Mouse (Mus musculus) limb, embryonic 11.5 days (tissue): ENCODE data around the gene Agap1. TPM values are rescaled to one million over a fixed set of nuclear protein-coding genes. Genes with fewer than 3 reads are reported as not detected.

Source experiments
- ATAC-seq: fragments of 200-750 bp; cut with Nextera tagmentation; 2 replicates; pipeline ENCODE4 v1.8.0; 2017; ENCODE audit warnings: low read depth; ENCODE audit not compliant: insufficient number of reproducible peaks, low FRiP score, low TSS enrichment
- DNase-seq: peaks from one replicate; pipeline ENCODE4 v3.0.0-alpha.2; 2015; ENCODE audit warnings: low spot score
- H3K27ac ChIP-seq: fragments of 300-500 bp; sonication (generic); replicated peaks from 2 replicates; pipeline ENCODE4 v1.5.1; 2014; ENCODE audit warnings: low read depth, mild to moderate bottlenecking, low read length
- H3K27me3 ChIP-seq: fragments of 300-500 bp; sonication (generic); 2 replicates; pipeline ENCODE4 v1.6.1; 2014; ENCODE audit warnings: mild to moderate bottlenecking, low read length, mixed read lengths; ENCODE audit not compliant: control insufficient read depth, insufficient read depth
- H3K36me3 ChIP-seq: fragments of 300-500 bp; sonication (generic); 2 replicates; pipeline ENCODE4 v1.6.1; 2014; ENCODE audit warnings: mild to moderate bottlenecking, low read length, moderate library complexity, mixed read lengths; ENCODE audit not compliant: control insufficient read depth, insufficient read depth
- H3K4me1 ChIP-seq: fragments of 300-500 bp; sonication (generic); 2 replicates; pipeline ENCODE4 v1.6.1; 2014; ENCODE audit warnings: low read length, mixed read lengths; ENCODE audit not compliant: control insufficient read depth, insufficient read depth
- H3K4me2 ChIP-seq: fragments of 300-500 bp; sonication (generic); 2 replicates; pipeline ENCODE4 v1.6.1; 2014; ENCODE audit warnings: low read depth, mild to moderate bottlenecking, moderate library complexity; ENCODE audit not compliant: severe bottlenecking
- H3K4me3 ChIP-seq: fragments of 300-500 bp; sonication (generic); 2 replicates; pipeline ENCODE4 v1.5.1; 2014; ENCODE audit warnings: low read depth, low read length
- H3K9ac ChIP-seq: fragments of 300-500 bp; sonication (generic); 2 replicates; pipeline ENCODE4 v1.6.1; 2014; ENCODE audit warnings: mild to moderate bottlenecking, low read length
- H3K9me3 ChIP-seq: fragments of 300-500 bp; sonication (generic); 2 replicates; pipeline ENCODE4 v1.6.1; 2016; ENCODE audit warnings: low read length; ENCODE audit not compliant: control insufficient read depth
- WGBS: fragments of 180-500 bp; shearing (Covaris S2); extraction: QIAGEN DNeasy Blood & Tissue Kit; methylation state at CpG from one replicate; pipeline ENCODE4 v1.1.7; 2014; 5-methylcytosine and 5-hydroxymethylcytosine counted together
- polyA plus RNA-seq: library from polyadenylated mRNA; unstranded; fragments of >200 nt; fragmentation: Nextera tagmentation; extraction: Ambion mirVana; gene quantifications from 2 replicates; pipeline ENCODE4 v1.2.1, GENCODE M21; 2014

Gene Agap1
- polyA plus RNA-seq, 1 experiment from 2014 or later: 14.0 TPM

- H3K27me3 ChIP-seq: no peaks in the 10 kb centered on the region
- H3K27ac ChIP-seq: no peak overlapping the region
- DNase-seq (no peak), ATAC-seq (no peak)
- WGBS: 60% methylated on average over 4 of the region's 4 CpGs
- H3K9me3 ChIP-seq: no peaks in the 10 kb centered on the region
- H3K36me3 ChIP-seq: no peaks in the 10 kb centered on the region; the same call in 1 of the 2 replicates
- H3K9ac ChIP-seq: no peak overlapping the region
- peaks cover 40% of the 10 kb centered on the region for H3K4me1 ChIP-seq
- no peak overlapping the region for H3K4me2 ChIP-seq
- no peak overlapping the region for H3K4me3 ChIP-seq
These were observed 390.9 kb downstream of the Agap1 start for GRCm38 (mm10) chr1:89845487-89845886.

GRCm38 (mm10) chr1:89846148-89846547 is 391.5 kb downstream of the Agap1 start:
- Histone ChIP-seq H3K9ac (no peak overlapping the region), H3K4me2 (no peak overlapping the region), H3K4me1 (peaks cover 40% of the 10 kb centered on the region), H3K9me3 (no peaks in the 10 kb centered on the region), H3K4me3 (no peak overlapping the region), H3K27me3 (no peaks in the 10 kb centered on the region), H3K27ac (no peak overlapping the region), H3K36me3 (no peaks in the 10 kb centered on the region; the same call in 1 of the 2 replicates)
- WGBS: 9% methylated on average over 9 of the region's 9 CpGs
- peak; percentile 51; the same call in 1 of the 2 replicates for ATAC-seq
- DNase-seq: peak; percentile 76

GRCm38 (mm10) chr1:89848356-89849039 is 393.9 kb downstream of the Agap1 start:
- H3K9ac ChIP-seq: no peak overlapping the region
- H3K27ac ChIP-seq: no peak overlapping the region
- H3K27me3 ChIP-seq: no peaks in the 10 kb centered on the region
- WGBS: 13% methylated on average over 17 of the region's 17 CpGs
- H3K4me1 ChIP-seq: peaks cover 40% of the 10 kb centered on the region
- no peak overlapping the region for H3K4me3 ChIP-seq
- H3K36me3 ChIP-seq: no peaks in the 10 kb centered on the region; the same call in 1 of the 2 replicates
- ATAC-seq (no peak), DNase-seq (peak; percentile 53)
- H3K4me2 ChIP-seq: peak overlapping the region; percentile 7; the same call in 1 of the 2 replicates
- H3K9me3 ChIP-seq: no peaks in the 10 kb centered on the region

GRCm38 (mm10) chr1:89849151-89849860 is 394.7 kb downstream of the Agap1 start:
- peak; percentile 61 for DNase-seq

GRCm38 (mm10) chr1:89849861-89850230 is 395.2 kb downstream of the Agap1 start:
- Histone ChIP-seq H3K4me2 (no peak overlapping the region), H3K27me3 (no peaks in the 10 kb centered on the region), H3K4me3 (no peak overlapping the region), H3K27ac (no peak overlapping the region), H3K9me3 (no peaks in the 10 kb centered on the region), H3K4me1 (peaks cover 40% of the 10 kb centered on the region), H3K9ac (no peak overlapping the region), H3K36me3 (no peaks in the 10 kb centered on the region)
- ATAC-seq (no peak), DNase-seq (no peak)
- WGBS: 73% methylated on average over 7 of the region's 7 CpGs

More at GRCm38 (mm10) chr1:89849151-89849860, 394.7 kb downstream of the Agap1 start:
- 25% methylated on average over 23 of the region's 23 CpGs for WGBS
- Histone ChIP-seq H3K4me3 (no peak overlapping the region), H3K4me1 (peaks cover 40% of the 10 kb centered on the region), H3K9me3 (no peaks in the 10 kb centered on the region), H3K4me2 (peak overlapping the region; percentile 7; the same call in 1 of the 2 replicates), H3K27me3 (no peaks in the 10 kb centered on the region), H3K36me3 (no peaks in the 10 kb centered on the region), H3K9ac (no peak overlapping the region), H3K27ac (no peak overlapping the region)
- no peak for ATAC-seq

- no peak for DNase-seq
- no peaks in the 10 kb centered on the region for H3K9me3 ChIP-seq
- no peaks in the 10 kb centered on the region for H3K36me3 ChIP-seq
- H3K27ac ChIP-seq: no peak overlapping the region
- ATAC-seq: no peak
- no peaks in the 10 kb centered on the region for H3K27me3 ChIP-seq
- 87% methylated on average over 11 of the region's 11 CpGs for WGBS
- H3K4me2 ChIP-seq: no peak overlapping the region
- H3K4me3 ChIP-seq: no peak overlapping the region
- peaks cover 33% of the 10 kb centered on the region for H3K4me1 ChIP-seq
- H3K9ac ChIP-seq: no peak overlapping the region
These were observed 396.2 kb downstream of the Agap1 start for GRCm38 (mm10) chr1:89850681-89851414.

GRCm38 (mm10) chr1:89859182-89859581 is 404.6 kb downstream of the Agap1 start:
- H3K36me3 ChIP-seq: no peaks in the 10 kb centered on the region
- H3K4me3 ChIP-seq: no peak overlapping the region
- DNase-seq (peak; percentile 75), ATAC-seq (no peak)
- H3K27ac ChIP-seq: no peak overlapping the region
- WGBS: 13% methylated on average over 3 of the region's 3 CpGs
- no peaks in the 10 kb centered on the region for H3K9me3 ChIP-seq
- H3K9ac ChIP-seq: no peak overlapping the region
- no peak overlapping the region for H3K4me2 ChIP-seq
- 0 out of 2 replicates have a peak, but pooled peaks cover 2% of the 10 kb centered on the region for H3K27me3 ChIP-seq
- peaks cover 21% of the 10 kb centered on the region for H3K4me1 ChIP-seq
